Mouse (Mus musculus): Measurements from ENCODE around the gene Kif13a. TPM values are rescaled to one million over a fixed set of nuclear protein-coding genes. Genes with fewer than 3 reads are reported as not detected.

Kif13a gene
- total RNA-seq, 4 experiments from 2014 or later, result 88.4 to 103 (median 97.4) TPM

GRCm38 (mm10) chr13:46884898-46885758 lies 44.5 kb downstream of the Kif13a start:
- peak in 1 of 2 experiments; percentile 20 for DNase-seq (ENCODE audit: low spot score in 2 of 2)

- no peak for DNase-seq (ENCODE audit: low spot score in 2 of 2)
These were observed 45.7 kb downstream of the Kif13a start for GRCm38 (mm10) chr13:46883976-46884375.

- peak; percentile 53 to 55 for DNase-seq (ENCODE audit: low spot score in 2 of 2)
These were observed 46.3 kb downstream of the Kif13a start for GRCm38 (mm10) chr13:46883381-46883780.

GRCm38 (mm10) chr13:46880736-46881135 lies 48.9 kb downstream of the Kif13a start:
- DNase-seq (ENCODE audit: low spot score in 2 of 2), result no peak

- no peak for DNase-seq (ENCODE audit: low spot score in 2 of 2)
These were observed 49.4 kb downstream of the Kif13a start for GRCm38 (mm10) chr13:46880243-46880642.

GRCm38 (mm10) chr13:46877049-46877448 lies 52.6 kb downstream of the Kif13a start:
- DNase-seq (ENCODE audit: low spot score in 2 of 2), result no peak

GRCm38 (mm10) chr13:46875377-46875776 lies 54.3 kb downstream of the Kif13a start:
- no peak for DNase-seq (ENCODE audit: low spot score in 2 of 2)

- DNase-seq (ENCODE audit: low spot score in 2 of 2), result no peak
These were observed 56.9 kb downstream of the Kif13a start for GRCm38 (mm10) chr13:46872732-46873131.

GRCm38 (mm10) chr13:46872194-46872593 lies 57.5 kb downstream of the Kif13a start:
- no peak for DNase-seq (ENCODE audit: low spot score in 2 of 2)

GRCm38 (mm10) chr13:46869464-46869863 lies 60.2 kb downstream of the Kif13a start:
- no peak for DNase-seq (ENCODE audit: low spot score in 2 of 2)

- DNase-seq (ENCODE audit: low spot score in 2 of 2), result no peak
These were observed 66.4 kb downstream of the Kif13a start for GRCm38 (mm10) chr13:46863169-46863748.

GRCm38 (mm10) chr13:46859876-46860275 lies 69.8 kb downstream of the Kif13a start:
- DNase-seq (ENCODE audit: low spot score in 2 of 2), result no peak

GRCm38 (mm10) chr13:46859173-46859572 lies 70.5 kb downstream of the Kif13a start:
- no peak for DNase-seq (ENCODE audit: low spot score in 2 of 2)

GRCm38 (mm10) chr13:46858835-46859152 lies 70.9 kb downstream of the Kif13a start:
- DNase-seq (ENCODE audit: low spot score in 2 of 2), result no peak

- DNase-seq (ENCODE audit: low spot score in 2 of 2), result no peak
These were observed 71.4 kb downstream of the Kif13a start for GRCm38 (mm10) chr13:46858143-46858834.

- DNase-seq (ENCODE audit: low spot score in 2 of 2), result no peak
These were observed 75.2 kb downstream of the Kif13a start for GRCm38 (mm10) chr13:46854456-46854855.

- DNase-seq (ENCODE audit: low spot score in 2 of 2), result no peak
These were observed 77.2 kb downstream of the Kif13a start for GRCm38 (mm10) chr13:46852470-46852869.

GRCm38 (mm10) chr13:46845456-46845855 lies 84.2 kb downstream of the Kif13a start:
- no peak for DNase-seq (ENCODE audit: low spot score in 2 of 2)

- no peak for DNase-seq (ENCODE audit: low spot score in 2 of 2)
These were observed 85.0 kb downstream of the Kif13a start for GRCm38 (mm10) chr13:46844561-46845235.

- no peak for DNase-seq (ENCODE audit: low spot score in 2 of 2)
These were observed 86.0 kb downstream of the Kif13a start for GRCm38 (mm10) chr13:46843646-46844045.

GRCm38 (mm10) chr13:46842185-46842584 lies 87.5 kb downstream of the Kif13a start:
- peak in 1 of 2 experiments; percentile 19 for DNase-seq (ENCODE audit: low spot score in 2 of 2)

- DNase-seq (ENCODE audit: low spot score in 2 of 2), result no peak
These were observed 88.0 kb downstream of the Kif13a start for GRCm38 (mm10) chr13:46841668-46842067.
